Mouse (Mus musculus): ENCODE measurements around the gene Ubap1l.

The Ubap1l gene

DNA sequence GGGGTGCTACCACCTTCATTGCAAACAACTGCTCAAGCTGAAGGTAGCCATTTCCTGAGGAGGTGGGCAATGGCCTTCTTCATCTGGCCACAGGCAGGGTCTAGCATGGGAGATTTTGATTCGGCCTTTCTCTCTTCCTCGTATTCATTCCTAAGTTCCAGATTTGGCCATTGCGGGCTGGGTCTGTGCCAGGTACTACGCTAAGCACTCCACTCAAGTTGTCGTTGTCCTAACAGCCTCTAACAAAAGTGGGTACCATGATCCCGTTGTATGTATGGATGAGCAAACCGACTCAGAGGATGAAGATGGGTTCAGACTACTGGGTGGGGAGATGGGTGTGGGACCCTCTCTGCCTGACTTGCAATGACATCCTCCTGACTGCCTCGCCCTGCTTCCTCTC lies 49.5 kb downstream of the Ubap1l start:
- no peak for DNase-seq (ENCODE audit: low read depth)

- DNase-seq (ENCODE audit: low read depth) = no peak
These were observed 50.5 kb downstream of the Ubap1l start for GRCm38 (mm10) chr9:65411326-65411725.

GRCm38 (mm10) chr9:65417738-65418137 lies 56.9 kb downstream of the Ubap1l start:
- no peak for DNase-seq (ENCODE audit: low read depth)

DNA sequence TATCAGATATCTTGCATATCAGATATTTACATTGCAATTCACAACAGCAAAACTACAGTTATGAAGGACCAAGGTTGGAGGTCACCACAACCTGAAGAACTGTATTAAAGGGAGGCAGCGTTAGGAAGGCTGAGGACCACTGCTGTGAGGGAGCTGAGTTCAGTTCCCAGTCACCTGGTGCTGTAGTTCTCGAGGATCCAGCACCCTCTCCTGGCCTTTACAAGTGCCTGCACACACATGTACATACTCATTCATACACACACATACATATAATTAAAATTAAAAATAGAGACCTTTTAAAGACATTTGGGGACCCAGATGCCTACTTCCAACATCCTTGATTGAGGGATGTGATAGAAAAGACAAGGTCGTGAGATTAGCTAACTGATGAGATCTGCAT lies 58.8 kb downstream of the Ubap1l start:
- DNase-seq (ENCODE audit: low read depth) = no peak

- DNase-seq (ENCODE audit: low read depth) = no peak
These were observed 62.1 kb downstream of the Ubap1l start, which contains the start of gene Slc51b for GRCm38 (mm10) chr9:65422760-65423501. Slc51b (minus strand) TSS chr9:65422955.

GRCm38 (mm10) chr9:65424393-65424792 lies 63.6 kb downstream of the Ubap1l start:
- DNase-seq (ENCODE audit: low read depth) = no peak

GRCm38 (mm10) chr9:65427511-65427910 lies 66.7 kb downstream of the Ubap1l start:
- no peak for DNase-seq (ENCODE audit: low read depth)

- DNase-seq (ENCODE audit: low read depth) = no peak
These were observed 67.2 kb downstream of the Ubap1l start for GRCm38 (mm10) chr9:65428003-65428402.
